ENCODE assay signal across 13 mouse cellular contexts in the genomic region with DNA sequence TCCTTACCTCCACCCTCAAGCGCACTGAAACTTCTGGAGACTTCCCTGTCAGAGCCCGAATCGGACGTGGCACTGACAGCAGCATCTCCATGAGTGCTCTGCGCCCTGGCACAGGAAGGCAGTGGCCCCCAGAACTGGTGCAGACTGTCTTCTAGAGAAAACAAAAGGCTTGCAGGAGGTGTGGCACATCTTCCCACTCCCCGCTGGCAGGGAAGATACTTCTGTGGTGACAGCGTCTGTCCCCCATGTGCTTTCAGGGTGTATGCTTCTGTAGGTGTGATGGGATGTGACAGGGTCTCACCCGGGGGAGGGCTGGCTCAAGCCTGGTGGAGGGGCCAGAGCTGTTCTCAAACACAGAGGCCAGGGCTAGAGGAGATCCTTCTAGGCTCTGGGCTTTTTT. TPM values are rescaled to one million over a fixed set of nuclear protein-coding genes. Genes with fewer than 3 reads are reported as not detected.
DNase-seq lines count a peak whose midpoint lies in the region; ATAC-seq and TF ChIP-seq lines count a peak whose summit lies in the region.
"Had no signal": no experiment of that assay in that cellular context is flagged by ENCODE, and none has a peak within 500 bp of the region (broad histone marks: within the 10 kb centered on the region; RNA-seq: fewer than 3 reads in every experiment).

No protein-coding gene starts in this region.

- H3K4me1 ChIP-seq in cerebellum, adult 2 months (ENCODE audit: control insufficient read depth, insufficient read depth, low read length) = peaks cover 27% of the 10 kb centered on the region
- H3K4me1 ChIP-seq in forebrain, embryonic 15.5 days = peaks cover 40% of the 10 kb centered on the region
- peaks cover 83% of the 10 kb centered on the region for H3K4me1 ChIP-seq in midbrain, embryonic 10.5 days
- H3K4me1 ChIP-seq in neural tube, embryonic 15.5 days = peaks cover 76% of the 10 kb centered on the region

- DNase-seq in cerebellum, adult 2 months = peak; percentile 23
- no peak for DNase-seq in cerebellum, adult 8-10 months
- no peak for DNase-seq in midbrain, embryonic 10.5 days (ENCODE audit: low spot score)
- DNase-seq in adrenal gland, postnatal 4 days (ENCODE audit: low spot score in 2 of 2) = no peak
- DNase-seq in frontal cortex, postnatal 10 days (ENCODE audit: low spot score in 2 of 2) = no peak
- DNase-seq in frontal cortex, postnatal 25 days (ENCODE audit: low spot score in 2 of 2) = no peak
- DNase-seq: adrenal gland, postnatal 10 days; heart, postnatal 10 days; kidney, adult 8-10 months had no signal

- no peak overlapping the region for H3K27ac ChIP-seq in cerebellum, adult 2 months (ENCODE audit: insufficient read depth, low read length)
- no peak overlapping the region for H3K27ac ChIP-seq in forebrain, embryonic 15.5 days (replicated peaks)
- peak overlapping the region; percentile 69 for H3K27ac ChIP-seq in midbrain, embryonic 10.5 days (replicated peaks)
- no peak overlapping the region for H3K27ac ChIP-seq in neural tube, embryonic 15.5 days (replicated peaks)

- H3K9me3 ChIP-seq in forebrain, embryonic 15.5 days = no peaks in the 10 kb centered on the region
- H3K9me3 ChIP-seq in midbrain, embryonic 10.5 days (replicated peaks) = no peaks in the 10 kb centered on the region
- H3K9me3 ChIP-seq in neural tube, embryonic 15.5 days (replicated peaks) = no peaks in the 10 kb centered on the region

- H3K9ac ChIP-seq in forebrain, embryonic 15.5 days (replicated peaks) = no peak overlapping the region
- 0 out of 2 replicates have a peak overlapping the region, but pooled peaks have one; percentile 70 for H3K9ac ChIP-seq in neural tube, embryonic 15.5 days (replicated peaks)

- TF ChIP-seq CTCF in cerebellum, adult 2 months (IDR thresholded peaks at IDR 0.05; ENCODE audit: borderline replicate concordance, insufficient read depth, low read depth, low read length) = no peak

- 33% methylated on average over 8 of the region's 8 CpGs for WGBS in cerebellum, adult 2 months
- WGBS in forebrain, embryonic 15.5 days = 30% methylated on average over 8 of the region's 8 CpGs
- WGBS in midbrain, embryonic 10.5 days = 50% methylated on average over 8 of the region's 8 CpGs
- WGBS in neural tube, embryonic 15.5 days = 35% methylated on average over 8 of the region's 8 CpGs

- no peak for ATAC-seq in forebrain, embryonic 15.5 days (replicated peaks)
- no peak for ATAC-seq in neural tube, embryonic 15.5 days (ENCODE audit: low FRiP score)
- ATAC-seq: lung, postnatal 0 days had no signal

- no peak for TF ChIP-seq POLR2A in cerebellum, adult 2 months (IDR thresholded peaks at IDR 0.05; ENCODE audit: borderline replicate concordance, insufficient read depth, low read length)

- peak overlapping the region; percentile 23 for H3K4me3 ChIP-seq in cerebellum, adult 2 months (replicated peaks; ENCODE audit: insufficient read depth, low read depth, low read length)
- no peak overlapping the region for H3K4me3 ChIP-seq in forebrain, embryonic 15.5 days
- peak overlapping the region; percentile 74 for H3K4me3 ChIP-seq in midbrain, embryonic 10.5 days
- H3K4me3 ChIP-seq in neural tube, embryonic 15.5 days (replicated peaks) = peak overlapping the region; percentile 67

- H3K27me3 ChIP-seq in cerebellum, adult 2 months (ENCODE audit: control insufficient read depth, insufficient read depth, low read length) = no peaks in the 10 kb centered on the region
- H3K27me3 ChIP-seq in forebrain, embryonic 15.5 days = peaks cover 56% of the 10 kb centered on the region
- peaks cover 83% of the 10 kb centered on the region for H3K27me3 ChIP-seq in midbrain, embryonic 10.5 days (ENCODE audit: low read depth, poor library complexity, severe bottlenecking)
- H3K27me3 ChIP-seq in neural tube, embryonic 15.5 days (replicated peaks) = no peaks in the 10 kb centered on the region

- no peaks in the 10 kb centered on the region for H3K36me3 ChIP-seq in forebrain, embryonic 15.5 days
- peaks cover 12% of the 10 kb centered on the region for H3K36me3 ChIP-seq in midbrain, embryonic 10.5 days
- H3K36me3 ChIP-seq in neural tube, embryonic 15.5 days = no peaks in the 10 kb centered on the region

- peak overlapping the region; percentile 88 for H3K4me2 ChIP-seq in forebrain, embryonic 15.5 days (replicated peaks)
- peak overlapping the region; percentile 77 for H3K4me2 ChIP-seq in neural tube, embryonic 15.5 days
- H3K4me2 ChIP-seq: liver, embryonic 11.5 days had no signal

RNA-seq across cellular contexts. Expression of a gene that starts 53.0 kb away (rescaled TPM):
- polyA plus RNA-seq in cerebellum, adult 2 months (2012; rRNA removed) = 32.5 and 35.8 TPM in 2 replicates
- 24.6 and 27.3 TPM in 2 replicates for polyA plus RNA-seq in forebrain, embryonic 15.5 days (2015; fragmentation: Nextera tagmentation; extraction: Ambion mirVana)
- polyA plus RNA-seq in midbrain, embryonic 10.5 days (2016; fragmentation: Nextera tagmentation; extraction: Ambion mirVana) = 13.7 and 19.4 TPM in 2 replicates
- 27.6 and 31.3 TPM in 2 replicates for polyA plus RNA-seq in neural tube, embryonic 15.5 days (2015; fragmentation: Nextera tagmentation; extraction: Ambion mirVana)
- 10 to 100 TPM; 26.8 to 35.3 TPM for total RNA-seq in adrenal gland, postnatal 4 days (2021)

Comparison
In these comparisons a context has a peak if more than half of its experiments do, and no peak if none do; other contexts are left out.
1. DNase-seq: peak in cerebellum, adult 2 months (2 of 2); none in cerebellum, adult 8-10 months (single experiment), midbrain, embryonic 10.5 days (single experiment), adrenal gland, postnatal 4 days (0 of 2), frontal cortex, postnatal 10 days (0 of 2) and frontal cortex, postnatal 25 days (0 of 2).